Mouse (Mus musculus): ENCODE measurements around the gene Map3k5. TPM values are rescaled to one million over a fixed set of nuclear protein-coding genes. Genes with fewer than 3 reads are reported as not detected.

Map3k5 gene
- total and polyA plus RNA-seq, 3 experiments, result 15.8 to 31.0 (median 27.6) TPM

DNA sequence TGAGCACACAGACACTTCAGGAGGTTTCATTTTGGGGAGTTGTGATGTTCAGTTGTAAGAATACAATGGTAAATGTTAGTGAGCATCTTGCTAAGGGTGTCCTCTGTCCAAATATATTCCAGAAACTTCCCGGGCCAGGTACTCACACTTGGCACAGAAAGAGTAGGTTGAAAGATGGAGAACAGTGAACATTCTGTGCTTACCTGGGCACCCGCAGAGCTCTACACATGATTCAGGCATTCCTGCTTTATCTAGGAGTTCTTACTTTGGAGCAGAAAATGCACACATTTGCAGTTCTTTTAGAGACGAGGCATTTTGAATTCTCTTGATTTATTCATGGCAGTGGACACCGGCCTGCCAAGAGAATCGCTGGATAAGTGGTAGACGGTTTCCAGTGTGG is 32.3 kb downstream of the Map3k5 start:
- Histone ChIP-seq H3K4me3 (replicated peaks in 1 of 3; ENCODE audit: low read depth in 2 of 3, low read length in 2 of 3, poor library complexity in 1 of 3) (no peak overlapping the region), H3K36me3 (replicated peaks in 1 of 2; ENCODE audit: control insufficient read depth in 1 of 2, insufficient read depth in 1 of 2, low read length in 1 of 2) (peaks cover 5 to 67% of the 10 kb centered on the region in 2 experiments), H3K79me2 (replicated peaks; ENCODE audit: control insufficient read depth, extremely low read depth, insufficient read depth, poor library complexity, severe bottlenecking) (peaks cover 62% of the 10 kb centered on the region), H3K4me2 (ENCODE audit: insufficient read depth, low read depth, poor library complexity, severe bottlenecking) (no peak overlapping the region), H3K4me1 (ENCODE audit: control insufficient read depth in 1 of 2, insufficient read depth in 2 of 2) (peaks cover 17 to 49% of the 10 kb centered on the region in 2 experiments), H3K27me3 (replicated peaks) (no peaks in the 10 kb centered on the region), H3K27ac (ENCODE audit: insufficient read depth, low read depth) (no peak overlapping the region), H3K9ac (ENCODE audit: insufficient read depth, low read depth) (no peak overlapping the region), H3K9me3 (replicated peaks; ENCODE audit: low read length) (no peaks in the 10 kb centered on the region)
- DNase-seq (ENCODE audit: extremely low read depth), result no peak
- TF ChIP-seq TCF12 (IDR thresholded peaks at IDR 0.05; ENCODE audit: low read depth, low read length) (no peak), JUND (conservative IDR thresholded peaks at IDR 0.05; ENCODE audit: low read depth, low read length) (no peak), NRF1 (IDR thresholded peaks at IDR 0.05; ENCODE audit: low read depth, low read length) (no peak), CHD2 (IDR thresholded peaks at IDR 0.05; ENCODE audit: low read length) (no peak), USF1 (IDR thresholded peaks at IDR 0.05; ENCODE audit: low read depth, low read length) (no peak), ZMIZ1 (IDR thresholded peaks at IDR 0.05; ENCODE audit: low read depth, low read length) (no peak), POLR2A (IDR thresholded peaks at IDR 0.05; ENCODE audit: low read depth, low read length) (no peak), ELF1 (IDR thresholded peaks at IDR 0.05; ENCODE audit: low read depth, low read length) (no peak), MYC (IDR thresholded peaks at IDR 0.05; ENCODE audit: low read depth, low read length) (no peak), GABPA (IDR thresholded peaks at IDR 0.05; ENCODE audit: insufficient replicate concordance, low read depth, low read length) (no peak)
- in situ Hi-C loops (cut with MboI; ENCODE audit: low pct_ligation_motif_present, low pct_unique_long_range_greater_than_20kb, low sequenced_read_pairs), result no loop called here
- dilution Hi-C loops (cut with MboI; ENCODE audit: extremely low pct_ligation_motif_present, extremely low pct_unique_long_range_greater_than_20kb, low sequenced_read_pairs), result no loop called here

DNA sequence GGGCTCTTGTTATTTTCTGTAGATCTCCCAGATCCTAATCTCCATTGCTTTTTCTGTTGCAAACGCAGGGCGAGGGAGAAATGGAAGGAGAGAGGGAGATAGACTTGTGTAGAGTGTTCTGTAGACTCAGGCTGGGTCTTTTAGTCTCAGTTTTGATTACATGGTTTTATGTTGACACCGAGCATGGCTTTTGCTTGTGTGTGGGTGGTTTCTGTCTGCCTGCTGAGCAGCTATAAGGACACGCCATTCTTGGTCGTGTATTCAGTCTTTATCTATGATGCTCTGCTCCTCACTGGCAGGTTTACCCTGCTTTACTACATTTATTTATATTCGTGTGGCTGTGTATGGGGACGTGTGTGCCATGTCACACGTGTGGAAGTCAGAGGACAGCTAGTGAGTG is 34.2 kb downstream of the Map3k5 start:
- no peak for TF ChIP-seq HCFC1 (IDR thresholded peaks at IDR 0.05; ENCODE audit: low read depth, low read length)
- no peak for TF ChIP-seq JUN (IDR thresholded peaks at IDR 0.05; ENCODE audit: insufficient read depth, low read depth, low read length)
- TF ChIP-seq TCF12 (IDR thresholded peaks at IDR 0.05; ENCODE audit: low read depth, low read length), result no peak
- TF ChIP-seq CHD1 (IDR thresholded peaks at IDR 0.05; ENCODE audit: low read depth, low read length), result no peak
- TF ChIP-seq UBTF (IDR thresholded peaks at IDR 0.05; ENCODE audit: low read depth, low read length), result no peak
- TF ChIP-seq POLR2A (IDR thresholded peaks at IDR 0.05; ENCODE audit: low read depth, low read length), result no peak
- dilution Hi-C loops (cut with MboI; ENCODE audit: extremely low pct_ligation_motif_present, extremely low pct_unique_long_range_greater_than_20kb, low sequenced_read_pairs) (no loop called here), in situ Hi-C loops (cut with MboI; ENCODE audit: low pct_ligation_motif_present, low pct_unique_long_range_greater_than_20kb, low sequenced_read_pairs) (no loop called here)
- DNase-seq (ENCODE audit: extremely low read depth), result no peak
- Histone ChIP-seq H3K27me3 (replicated peaks) (no peaks in the 10 kb centered on the region), H3K4me3 (replicated peaks in 1 of 3; ENCODE audit: low read depth in 2 of 3, low read length in 2 of 3, poor library complexity in 1 of 3) (no peak overlapping the region), H3K4me1 (ENCODE audit: control insufficient read depth in 1 of 2, insufficient read depth in 2 of 2) (peaks cover 8 to 31% of the 10 kb centered on the region in 2 experiments), H3K79me2 (replicated peaks; ENCODE audit: control insufficient read depth, extremely low read depth, insufficient read depth, poor library complexity, severe bottlenecking) (peaks cover 63% of the 10 kb centered on the region), H3K36me3 (replicated peaks in 1 of 2; ENCODE audit: control insufficient read depth in 1 of 2, insufficient read depth in 1 of 2, low read length in 1 of 2) (peaks cover 5 to 62% of the 10 kb centered on the region in 2 experiments), H3K4me2 (ENCODE audit: insufficient read depth, low read depth, poor library complexity, severe bottlenecking) (no peak overlapping the region), H3K9me3 (replicated peaks; ENCODE audit: low read length) (no peaks in the 10 kb centered on the region), H3K27ac (ENCODE audit: insufficient read depth, low read depth) (no peak overlapping the region), H3K9ac (ENCODE audit: insufficient read depth, low read depth) (no peak overlapping the region)

Measured in CH12.LX (cell line).